In genomic region chr2:166141910-166142309, GRCm38 (mm10) we compare ENCODE assay signal across 10 mouse cellular contexts. TPM values are rescaled to one million over a fixed set of nuclear protein-coding genes. Genes with fewer than 3 reads are reported as not detected.
DNase-seq lines count a peak whose midpoint lies in the region; ATAC-seq and TF ChIP-seq lines count a peak whose summit lies in the region.
"Had no signal": no experiment of that assay in that cellular context is flagged by ENCODE, and none has a peak within 500 bp of the region (broad histone marks: within the 10 kb centered on the region; RNA-seq: fewer than 3 reads in every experiment).

No protein-coding gene starts in this region.

- no peak for DNase-seq in heart, postnatal 0 days (ENCODE audit: low spot score)
- DNase-seq in heart, adult 9 months (ENCODE audit: low spot score in 2 of 2), result no peak
- no peak for DNase-seq in left cerebral cortex, adult 2 months (ENCODE audit: extremely low spot score in 1 of 2, low spot score in 2 of 2)
- no peak for DNase-seq in left cerebral cortex, adult 18-20 months (ENCODE audit: low spot score in 2 of 2)
- no peak for DNase-seq in embryonic facial prominence, embryonic 14.5 days (ENCODE audit: low spot score)
- no peak for DNase-seq in layer of hippocampus, adult 8-10 months (ENCODE audit: low spot score in 2 of 2)
- no peak for DNase-seq in lung, postnatal 36 days

- TF ChIP-seq CTCF in heart, postnatal 0 days (IDR thresholded peaks at IDR 0.05; ENCODE audit: low read depth), result no peak
- TF ChIP-seq CTCF in left cerebral cortex, adult 2 months (IDR thresholded peaks at IDR 0.05), result no peak

- H3K36me3 ChIP-seq in heart, postnatal 0 days (replicated peaks; ENCODE audit: control insufficient read depth, insufficient read depth, low read length), result no peaks in the 10 kb centered on the region
- 0 out of 2 replicates have a peak, but pooled peaks cover 5% of the 10 kb centered on the region for H3K36me3 ChIP-seq in embryonic facial prominence, embryonic 14.5 days (ENCODE audit: control insufficient read depth, insufficient read depth, low read length)
- no peaks in the 10 kb centered on the region for H3K36me3 ChIP-seq in neural tube, embryonic 15.5 days

- H3K4me2 ChIP-seq in heart, postnatal 0 days (ENCODE audit: low read depth, low read length), result no peak overlapping the region
- H3K4me2 ChIP-seq in embryonic facial prominence, embryonic 14.5 days (ENCODE audit: low read depth, low read length), result no peak overlapping the region
- no peak overlapping the region for H3K4me2 ChIP-seq in neural tube, embryonic 15.5 days

- no peak overlapping the region for H3K4me3 ChIP-seq in heart, postnatal 0 days (ENCODE audit: low read depth, low read length)
- H3K4me3 ChIP-seq in left cerebral cortex, adult 2 months, result no peak overlapping the region
- no peak overlapping the region for H3K4me3 ChIP-seq in embryonic facial prominence, embryonic 14.5 days (ENCODE audit: low read depth, low read length)
- no peak overlapping the region for H3K4me3 ChIP-seq in neural tube, embryonic 15.5 days (replicated peaks)
- H3K4me3 ChIP-seq: megakaryocyte, embryonic 14.5 days had no signal

- WGBS in heart, postnatal 0 days, result 53% methylated on average over 1 of the region's 1 CpGs
- WGBS in embryonic facial prominence, embryonic 14.5 days, result 70% methylated on average over 1 of the region's 1 CpGs
- 57% methylated on average over 1 of the region's 1 CpGs for WGBS in neural tube, embryonic 15.5 days

- peaks cover 53% of the 10 kb centered on the region for H3K4me1 ChIP-seq in heart, postnatal 0 days (ENCODE audit: control insufficient read depth, insufficient read depth)
- peaks cover 30% of the 10 kb centered on the region for H3K4me1 ChIP-seq in embryonic facial prominence, embryonic 14.5 days (ENCODE audit: control insufficient read depth, insufficient read depth, low read length)
- peaks cover 55% of the 10 kb centered on the region for H3K4me1 ChIP-seq in neural tube, embryonic 15.5 days
- H3K4me1 ChIP-seq: megakaryocyte, embryonic 14.5 days had no signal

- H3K27me3 ChIP-seq in heart, postnatal 0 days (ENCODE audit: control insufficient read depth, insufficient read depth, low read length), result no peaks in the 10 kb centered on the region
- no peaks in the 10 kb centered on the region for H3K27me3 ChIP-seq in embryonic facial prominence, embryonic 14.5 days (replicated peaks; ENCODE audit: control insufficient read depth, insufficient read depth, low read length)
- H3K27me3 ChIP-seq in neural tube, embryonic 15.5 days (replicated peaks), result no peaks in the 10 kb centered on the region

- H3K9me3 ChIP-seq in heart, postnatal 0 days (replicated peaks; ENCODE audit: control insufficient read depth, low read length), result no peaks in the 10 kb centered on the region
- H3K9me3 ChIP-seq in embryonic facial prominence, embryonic 14.5 days (ENCODE audit: control insufficient read depth, low read length), result no peaks in the 10 kb centered on the region
- H3K9me3 ChIP-seq in neural tube, embryonic 15.5 days (replicated peaks), result no peaks in the 10 kb centered on the region
- H3K9me3 ChIP-seq: megakaryocyte, embryonic 14.5 days had no signal

- no peak for ATAC-seq in heart, postnatal 0 days (ENCODE audit: insufficient read depth, low read depth)
- ATAC-seq in embryonic facial prominence, embryonic 14.5 days (ENCODE audit: low read depth), result no peak
- ATAC-seq in neural tube, embryonic 15.5 days (ENCODE audit: low FRiP score), result no peak

- no peak overlapping the region for H3K9ac ChIP-seq in heart, postnatal 0 days (replicated peaks; ENCODE audit: low read depth, low read length)
- no peak overlapping the region for H3K9ac ChIP-seq in embryonic facial prominence, embryonic 14.5 days (ENCODE audit: low read depth, low read length)
- H3K9ac ChIP-seq in neural tube, embryonic 15.5 days (replicated peaks), result no peak overlapping the region

- no peak for TF ChIP-seq EP300 in heart, postnatal 0 days (IDR thresholded peaks at IDR 0.05; ENCODE audit: low read depth)

- H3K27ac ChIP-seq in heart, postnatal 0 days (ENCODE audit: low read depth), result peak overlapping the region; percentile 77
- peak overlapping the region; percentile 61 for H3K27ac ChIP-seq in left cerebral cortex, adult 2 months
- H3K27ac ChIP-seq in embryonic facial prominence, embryonic 14.5 days (replicated peaks; ENCODE audit: low read depth, low read length), result peak overlapping the region; percentile 61; the same call in 1 of the 2 replicates
- peak overlapping the region; percentile 83 for H3K27ac ChIP-seq in neural tube, embryonic 15.5 days (replicated peaks)

- intact Hi-C loops in left cerebral cortex, adult 2 months (cut with DNase I), result no loop called here

RNA-seq across cellular contexts. Expression of gene Sulf2, which starts 13.6 kb away (rescaled TPM):
- total RNA-seq in heart, postnatal 0 days (2014; rRNA removed; ENCODE audit: low replicate concordance), result 86.5 and 94.0 TPM in 2 replicates
- 51.9 and 54.8 TPM in 2 replicates for polyA plus RNA-seq in heart, postnatal 0 days (2015; fragmentation: Nextera tagmentation; extraction: Ambion mirVana)
- 100 to 1,000 TPM; 100 to 102 TPM for total RNA-seq in left cerebral cortex, adult 2 months (2021)
- 10 to 100 TPM; 71.3 to 81.2 TPM for total RNA-seq in left cerebral cortex, adult 18-20 months (2021)
- 139 and 160 TPM in 2 replicates for polyA plus RNA-seq in embryonic facial prominence, embryonic 14.5 days (2014; fragmentation: Nextera tagmentation; extraction: Ambion mirVana)
- 118 and 123 TPM in 2 replicates for polyA plus RNA-seq in neural tube, embryonic 15.5 days (2015; fragmentation: Nextera tagmentation; extraction: Ambion mirVana)
- 100 to 1,000 TPM; 103 to 126 (median 119) TPM for total RNA-seq in layer of hippocampus, adult 8-10 months (2022)
- total RNA-seq: CH12.LX had no signal
